Mouse (Mus musculus) cerebellum, adult 9-11 months (tissue): ENCODE data around the gene 4930558C23Rik.
"Not testable (repeated sequence)": the region's sequence is repeated elsewhere in the genome, so short reads cannot be mapped to it uniquely, and the experiment has no call there.

Experiments used
- DNase-seq: peaks from one replicate; pipeline ENCODE4 v3.0.0; 2022

The 4930558C23Rik gene

DNA sequence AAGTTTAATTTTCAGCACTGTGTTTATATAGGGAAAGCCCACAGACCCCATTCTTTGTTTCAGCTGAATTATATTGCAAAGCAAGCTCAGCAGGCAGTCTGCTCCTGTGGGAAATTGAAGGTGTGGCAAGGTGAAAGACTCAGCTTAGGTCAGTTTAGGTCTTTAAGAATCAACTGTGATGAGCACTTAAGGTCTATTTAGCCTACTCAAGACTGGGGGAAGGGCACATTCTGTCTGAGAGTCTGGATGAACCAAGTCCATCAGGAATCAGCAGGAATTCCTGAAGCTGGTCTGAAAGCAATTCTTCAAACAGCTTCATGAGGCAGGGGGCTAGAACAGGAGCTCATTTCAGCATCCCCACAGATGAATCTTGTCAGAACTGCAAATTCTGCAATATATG lies 32.5 kb downstream of the 4930558C23Rik start:
- no peak for DNase-seq

DNA sequence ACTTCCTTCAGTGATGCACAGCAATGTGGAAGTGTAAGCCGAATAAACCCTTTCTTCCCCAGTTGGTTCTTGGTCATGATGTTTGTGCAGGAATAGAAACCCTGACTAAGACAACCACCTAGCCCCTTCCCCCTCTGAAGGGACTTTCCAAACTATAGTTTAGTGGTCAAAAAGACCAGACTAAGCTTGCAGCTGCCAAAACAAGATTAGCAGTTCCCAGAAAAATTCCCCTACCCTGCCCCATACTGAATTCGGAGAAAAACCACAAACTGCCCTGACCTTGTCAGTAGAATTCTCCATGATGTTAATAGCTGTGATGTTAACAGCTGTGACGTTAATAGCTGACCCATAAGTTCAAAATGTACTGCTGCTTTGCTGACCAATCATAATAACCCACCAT lies 42.4 kb downstream of the 4930558C23Rik start:
- not testable (repeated sequence) for DNase-seq

DNA sequence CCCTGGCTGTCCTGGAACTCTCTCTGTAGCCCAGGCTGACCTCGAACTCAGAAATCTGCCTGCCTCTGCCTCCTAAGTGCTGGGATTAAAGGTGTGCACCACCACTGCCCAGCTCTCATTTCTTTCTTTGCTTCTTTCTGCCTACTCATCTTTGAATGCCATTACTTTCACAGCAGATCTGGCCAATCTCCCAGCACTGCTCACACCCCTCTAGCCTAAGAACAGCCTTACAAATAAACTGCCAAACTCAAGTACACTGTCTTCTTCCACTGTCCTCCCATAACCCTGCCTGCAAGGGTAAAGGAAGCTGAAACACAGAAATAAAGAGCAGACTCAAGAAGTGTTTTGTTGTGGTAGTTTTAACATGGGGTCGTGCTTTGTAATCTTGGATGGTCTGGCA lies 44.9 kb downstream of the 4930558C23Rik start:
- DNase-seq, result peak; percentile 12

DNA sequence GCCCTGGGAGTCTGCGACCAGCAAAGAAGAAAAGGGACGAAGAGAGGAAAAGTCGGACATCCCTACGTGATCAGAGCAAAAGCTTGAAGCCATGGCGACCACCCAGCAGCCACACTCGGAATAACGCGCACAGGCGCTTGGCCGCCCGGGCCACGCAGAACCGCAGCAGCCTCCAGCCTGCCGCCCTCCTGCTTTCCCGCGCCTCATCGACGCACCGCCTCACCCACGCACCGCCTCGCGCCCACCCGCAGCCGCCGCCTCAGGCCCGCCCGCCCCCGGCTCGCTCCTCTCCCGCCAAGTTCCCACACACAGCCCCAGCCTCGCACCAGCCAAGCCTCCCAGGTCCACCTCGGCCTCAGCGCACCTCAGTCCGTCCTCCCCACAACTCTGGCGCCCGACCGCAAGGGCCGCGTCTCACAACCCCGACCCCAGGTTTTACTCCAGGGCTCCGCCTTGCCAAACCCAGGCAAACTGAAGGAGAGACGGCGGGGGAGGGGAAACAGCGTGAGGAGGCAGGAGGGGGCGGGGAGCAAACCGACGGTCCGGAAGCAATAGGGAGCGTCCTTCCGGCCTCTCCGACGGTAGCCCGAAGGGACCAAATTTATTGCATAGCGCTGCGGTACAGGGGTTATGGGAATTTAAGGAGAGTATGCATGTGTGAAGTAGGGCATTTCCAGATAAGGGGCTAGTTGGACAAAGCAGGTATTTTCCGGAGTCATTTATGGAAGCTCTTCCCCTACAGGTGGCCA lies 45.8 kb downstream of the 4930558C23Rik start, which contains the start of gene Setdb1:
TSS of gene Setdb1 (minus strand) at position 502 of the 749 bp plus-strand sequence.
- peak; percentile 93 for DNase-seq

DNA sequence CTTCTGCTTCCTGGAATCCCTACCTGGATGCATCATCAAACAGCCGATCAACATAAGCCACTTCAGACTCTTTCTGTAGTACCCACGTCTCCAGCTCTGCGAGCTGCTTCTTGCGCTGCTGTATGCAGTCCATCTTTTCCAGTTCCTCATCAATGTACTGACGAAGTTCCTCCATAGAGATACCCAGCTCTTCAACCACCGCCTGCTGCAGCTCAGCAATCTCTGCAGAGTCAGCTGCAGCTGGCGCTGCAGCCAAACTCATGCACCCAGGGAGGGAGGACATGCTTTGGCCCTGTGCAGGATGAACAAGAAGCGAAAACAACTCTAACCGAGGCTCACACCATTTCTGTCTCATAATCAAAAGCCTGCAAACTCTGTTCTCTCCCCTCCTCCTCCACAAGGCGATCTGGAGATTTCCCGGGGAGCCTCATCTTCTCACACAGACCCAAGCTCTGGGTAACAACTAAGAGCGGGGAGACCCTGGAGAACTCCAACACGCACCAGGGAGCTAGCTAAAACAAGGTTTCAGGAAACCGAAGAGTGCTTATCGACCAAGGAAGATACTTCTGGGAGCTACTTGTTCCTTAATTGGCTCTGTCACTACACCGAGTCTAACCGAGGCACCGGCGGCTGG lies 46.6 kb downstream of the 4930558C23Rik start:
- not testable (repeated sequence) for DNase-seq

DNA sequence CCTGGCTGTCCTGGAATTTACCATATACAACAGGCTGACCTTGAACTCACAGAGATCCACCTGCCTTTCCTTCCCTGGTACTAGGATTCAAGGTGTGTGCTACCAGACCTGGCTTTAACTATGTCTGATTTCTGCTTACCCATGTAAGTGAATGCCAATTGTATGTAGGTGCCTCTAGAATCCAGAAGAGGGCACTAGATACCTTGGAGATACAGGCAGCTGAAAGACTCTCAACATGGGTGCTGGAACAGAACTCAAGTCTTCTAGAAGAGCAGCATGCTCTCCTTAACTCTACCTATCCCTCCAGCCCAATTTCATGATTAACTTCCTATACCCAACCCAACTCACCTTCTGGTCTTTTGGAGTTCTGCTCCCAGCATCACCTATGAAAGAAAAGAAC lies 53.1 kb downstream of the 4930558C23Rik start:
- DNase-seq, result peak; percentile 14

DNA sequence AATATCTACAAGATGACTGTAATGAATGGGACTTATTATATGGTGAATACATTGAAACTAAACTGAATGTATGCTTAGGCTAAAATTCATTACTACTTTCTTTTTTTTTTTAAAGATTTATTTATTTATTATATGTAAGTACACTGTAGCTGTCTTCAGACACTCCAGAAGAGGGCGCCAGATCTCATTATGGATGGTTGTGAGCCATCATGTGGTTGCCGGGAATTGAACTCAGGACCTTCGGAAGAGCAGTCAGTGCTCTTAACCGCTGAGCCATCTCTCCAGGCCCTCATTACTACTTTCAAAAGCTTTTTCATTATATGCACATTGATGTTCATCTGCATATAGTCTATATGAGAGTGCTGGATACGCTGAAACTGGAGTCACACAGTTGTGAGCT lies 54.3 kb downstream of the 4930558C23Rik start:
- DNase-seq, result not testable (repeated sequence)

DNA sequence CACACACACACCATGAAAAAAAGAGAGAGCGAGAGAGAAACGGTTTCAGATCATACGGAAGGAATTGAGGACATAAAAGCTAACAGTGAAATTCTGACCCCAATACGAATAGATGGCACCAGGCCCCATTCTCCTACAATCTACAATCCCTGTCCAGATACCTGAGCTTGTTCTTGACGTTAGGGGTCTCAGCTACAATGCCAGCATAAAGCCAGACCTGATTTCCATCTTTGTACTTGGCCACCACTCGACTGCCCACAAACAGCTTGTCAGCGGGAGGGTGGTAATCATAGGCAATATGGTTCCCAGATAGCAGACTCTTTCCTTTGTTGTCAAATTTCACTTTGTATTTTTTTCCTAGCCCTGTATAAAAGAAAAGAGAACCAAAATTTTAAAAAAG lies 56.2 kb downstream of the 4930558C23Rik start:
- DNase-seq, result no peak

DNA sequence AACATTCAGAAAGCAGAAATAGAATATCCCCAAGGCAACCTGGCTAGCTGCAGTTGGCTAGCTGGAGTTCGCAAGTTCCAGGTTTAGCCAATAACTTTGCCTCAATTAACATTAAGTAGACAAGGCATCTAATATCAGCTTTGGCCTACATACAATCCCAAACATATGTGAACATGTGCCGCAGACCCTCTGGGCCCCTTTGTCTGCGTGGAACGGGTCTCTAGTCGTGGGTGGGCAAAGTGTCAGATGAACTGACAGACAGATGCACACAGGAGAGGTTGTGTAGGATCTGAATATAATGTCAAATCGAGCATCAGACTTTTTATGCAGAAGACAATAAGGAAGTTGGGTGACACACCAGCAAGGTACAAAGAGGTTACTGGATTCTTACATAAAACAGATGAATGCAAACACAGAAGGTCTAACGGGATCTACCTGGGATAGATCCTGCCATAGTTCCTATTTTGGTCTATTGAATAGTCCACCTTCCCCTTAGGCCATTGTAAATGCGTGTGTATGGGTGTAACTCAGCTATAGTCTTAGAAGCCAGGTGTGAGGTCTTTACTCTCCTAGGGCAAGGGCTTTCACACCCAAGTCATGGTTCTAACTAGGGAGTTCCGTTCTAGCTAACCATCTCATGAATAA lies 59.2 kb downstream of the 4930558C23Rik start:
- DNase-seq, result not testable (repeated sequence)

DNA sequence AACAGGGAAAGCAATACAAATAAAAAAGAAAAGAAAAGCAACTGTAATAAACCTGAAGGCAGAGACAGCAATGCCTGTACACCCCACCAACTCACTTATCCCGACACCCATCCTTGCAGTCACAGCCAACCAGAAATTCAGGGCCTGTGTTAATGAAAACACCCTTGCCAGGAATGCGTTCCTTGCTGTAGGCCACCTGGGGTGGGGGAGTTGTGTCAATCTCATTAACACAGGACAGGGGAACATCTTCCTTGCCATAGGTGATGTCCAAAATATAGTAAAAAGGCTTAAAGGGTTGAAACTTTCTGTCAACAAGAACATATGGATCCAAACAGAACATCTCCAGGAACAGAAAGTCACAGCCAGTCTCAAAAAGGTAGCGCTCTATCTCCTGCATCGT lies 64.4 kb downstream of the 4930558C23Rik start:
- no peak for DNase-seq

DNA sequence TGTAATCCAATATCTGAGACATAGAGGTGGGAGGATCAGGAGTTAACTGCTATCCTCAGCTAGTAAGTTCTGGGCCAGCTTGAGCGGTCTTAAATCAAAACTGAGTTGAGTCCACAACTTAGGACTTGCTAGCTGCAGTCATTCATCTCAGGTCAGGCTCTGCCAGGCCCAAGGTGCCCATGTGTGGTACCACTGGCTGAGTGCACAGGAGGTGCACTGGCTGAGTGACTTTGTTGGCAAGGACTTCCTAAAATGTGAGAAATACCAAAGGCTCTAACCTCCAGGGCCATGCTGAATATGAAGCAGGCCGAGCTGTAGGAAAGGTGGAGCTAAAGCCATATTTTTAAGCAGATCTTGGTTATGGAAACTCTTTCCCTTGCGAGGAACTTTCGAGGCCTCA lies 65.3 kb downstream of the 4930558C23Rik start:
- DNase-seq, result no peak
